Mouse (Mus musculus) gastrocnemius, postnatal 36 days (tissue): ENCODE data around the gene Ubald1. TPM values are rescaled to one million over a fixed set of nuclear protein-coding genes. Genes with fewer than 3 reads are reported as not detected.

Experiments
- DNase-seq, 2 experiments: peaks; one replicate each; pipeline ENCODE4 v3.0.0; 2022
- intact Hi-C: fragments of 180-260 bp; cut with DNase I; formaldehyde crosslinking; loops from one replicate; pipeline ENCODE4 v1.15.1; 2025
- total RNA-seq, 2 experiments: library from RNA; stranded (reverse); gene quantifications; 2 replicates each; pipeline ENCODE4 v1.2.3; 2021

Ubald1 gene
- total RNA-seq, 2 experiments from 2014 or later, result 31.9 to 38.9 TPM

GRCm38 (mm10) chr16:4829271-4829900, 50.7 kb downstream of the Ubald1 start:
- intact Hi-C loops, result no loop called here
- no peak for DNase-seq

- intact Hi-C loops, result no loop called here
- DNase-seq, result no peak
Measured at GRCm38 (mm10) chr16:4827639-4828038, 52.5 kb downstream of the Ubald1 start.

Other genes starting within 250 kb of the Ubald1 start
- 1 to 10 TPM; 3.8 to 4.0 TPM for gene Vasn, start 240.4 kb downstream of the Ubald1 start, total RNA-seq
- 10 to 100 TPM; 90.1 TPM for gene Dnaja3, start 240.3 kb downstream of the Ubald1 start, total RNA-seq
- gene Coro7, start 200.5 kb downstream of the Ubald1 start, total RNA-seq, result 10 to 100 TPM; 13.1 to 15.2 TPM
- gene Nmral1, start 161.0 kb downstream of the Ubald1 start, total RNA-seq, result 1 to 10 TPM; 2.8 to 3.0 TPM
- 10 to 100 TPM; 31.5 to 35.3 TPM for gene Hmox2, start 154.0 kb downstream of the Ubald1 start, total RNA-seq
- gene Cdip1, start 90.0 kb downstream of the Ubald1 start, total RNA-seq, result 10 to 100 TPM; 63.2 to 80.0 TPM
- not detected for gene 4930562C15Rik, start 44.9 kb downstream of the Ubald1 start, total RNA-seq
- gene Mgrn1, start 5.9 kb upstream of the Ubald1 start, total RNA-seq, result 10 to 100 TPM; 49.4 to 52.7 TPM
- 10 to 100 TPM; 12.4 to 12.8 TPM for gene Nudt16l1, start 58.4 kb upstream of the Ubald1 start, total RNA-seq
- gene Anks3, start 83.9 kb upstream of the Ubald1 start, total RNA-seq, result 10 to 100 TPM; 12.5 to 13.2 TPM
- not detected for gene Sept12, start 117.5 kb upstream of the Ubald1 start, total RNA-seq
- not detected for gene Smim22, start 127.0 kb upstream of the Ubald1 start, total RNA-seq
- gene Rogdi, start 133.2 kb upstream of the Ubald1 start, total RNA-seq, result 1 to 10 TPM; 4.8 to 7.0 TPM
- gene Glyr1, start 169.5 kb upstream of the Ubald1 start, total RNA-seq, result 10 to 100 TPM; 31.5 to 31.9 TPM
- 10 to 100 TPM; 22.6 to 23.5 TPM for gene Ubn1, start 169.7 kb upstream of the Ubald1 start, total RNA-seq